Mouse (Mus musculus) erythroblast, adult 5-6 weeks (primary cell): ENCODE results near the gene Pcmt1. TPM values are rescaled to one million over a fixed set of nuclear protein-coding genes. Genes with fewer than 3 reads are reported as not detected.

Source experiments
- ATAC-seq: replicated peaks from 2 replicates; pipeline ENCODE4 v1.8.0; 2016; ENCODE audit warnings: moderate number of reproducible peaks, mild to moderate bottlenecking, moderate TSS enrichment, inconsistent platforms; ENCODE audit not compliant: poor library complexity, low FRiP score, severe bottlenecking
- total RNA-seq, 2 experiments: library from RNA; stranded (forward) in 1 of 2; stranded (reverse) in 1 of 2; fragments of 150-400 nt in 1 of 2; fragments of 200-764, 138-1000 nt in 1 of 2; gene quantifications; 2 replicates each; pipeline versions ENCODE4 v1.2.3 to v1.2.4; 2015 to 2017; ENCODE audit warnings: low replicate concordance in 2 of 2

The Pcmt1 gene
- total RNA-seq (2015; ENCODE audit: low replicate concordance) (22.7 and 30.5 TPM in 2 replicates), total RNA-seq (2017; ENCODE audit: low replicate concordance) (33.7 and 42.5 TPM in 2 replicates)

- ATAC-seq: peak; percentile 73
Measured at GRCm38 (mm10) chr10:7680731-7681301, at the start of gene Pcmt1, which contains the start of gene Lats1. Pcmt1 (minus strand) TSS chr10:7681136. Lats1 (plus strand) TSS chr10:7681214.

- ATAC-seq: no peak
Measured at GRCm38 (mm10) chr10:7727011-7727410, 46.1 kb upstream of the Pcmt1 start.

- ATAC-seq: no peak
Measured at GRCm38 (mm10) chr10:7726501-7726812, 45.5 kb upstream of the Pcmt1 start.

- peak; percentile 97 for ATAC-seq
Measured at GRCm38 (mm10) chr10:7725751-7726500, 45.0 kb upstream of the Pcmt1 start, which contains the start of gene Katna1. Katna1 (plus strand) TSS chr10:7726000.

- ATAC-seq: no peak
Measured at GRCm38 (mm10) chr10:7715056-7715455, 34.1 kb upstream of the Pcmt1 start.

GRCm38 (mm10) chr10:7712506-7712905 is 31.6 kb upstream of the Pcmt1 start:
- no peak for ATAC-seq

- no peak for ATAC-seq
Measured at GRCm38 (mm10) chr10:7710121-7710520, 29.2 kb upstream of the Pcmt1 start.

GRCm38 (mm10) chr10:7702586-7702985 is 21.6 kb upstream of the Pcmt1 start:
- ATAC-seq: no peak

- no peak for ATAC-seq
Measured at GRCm38 (mm10) chr10:7700120-7700519, 19.2 kb upstream of the Pcmt1 start.

GRCm38 (mm10) chr10:7695286-7695685 is 14.3 kb upstream of the Pcmt1 start:
- no peak for ATAC-seq

GRCm38 (mm10) chr10:7686902-7687301 is 6.0 kb upstream of the Pcmt1 start:
- ATAC-seq: no peak

- ATAC-seq: no peak
Measured at GRCm38 (mm10) chr10:7682249-7682648, 1.3 kb upstream of the Pcmt1 start.

- peak; percentile 78 for ATAC-seq
Measured at GRCm38 (mm10) chr10:7681343-7682025, 548 bp upstream of the Pcmt1 start.

GRCm38 (mm10) chr10:7673673-7674072 is 7.3 kb downstream of the Pcmt1 start:
- peak; percentile 91 for ATAC-seq

- peak; percentile 87 for ATAC-seq
Measured at GRCm38 (mm10) chr10:7667342-7667802, 13.6 kb downstream of the Pcmt1 start, which contains the start of gene Nup43. Nup43 (plus strand) TSS chr10:7667503.

GRCm38 (mm10) chr10:7664889-7665288 is 16.0 kb downstream of the Pcmt1 start:
- ATAC-seq: no peak

GRCm38 (mm10) chr10:7664027-7664526 is 16.9 kb downstream of the Pcmt1 start:
- no peak for ATAC-seq

- ATAC-seq: peak; percentile 81
Measured at GRCm38 (mm10) chr10:7663159-7664026, 17.5 kb downstream of the Pcmt1 start.

- ATAC-seq: peak; percentile 68
Measured at GRCm38 (mm10) chr10:7662471-7663141, 18.3 kb downstream of the Pcmt1 start.
